Mouse (Mus musculus): ENCODE measurements around the gene Rnf17. TPM values are rescaled to one million over a fixed set of nuclear protein-coding genes. Genes with fewer than 3 reads are reported as not detected.

Gene Rnf17
- not detected for polyA plus RNA-seq (2015; fragmentation: Illumina TruSeq; extraction: RNeasy Lipid Tissue Mini Kit (QIAGEN cat#74804); ENCODE audit: insufficient read depth, low read depth, low replicate concordance)

GRCm38 (mm10) chr14:56402311-56403071 lies at the start of gene Rnf17:
TSS of gene Rnf17 (plus strand) at chr14:56402581.

GRCm38 (mm10) chr14:56364711-56365237 lies 37.6 kb upstream of the Rnf17 start, which contains the start of gene Atp12a:
TSS of gene Atp12a (plus strand) at chr14:56365068.

Other genes starting within 250 kb of the Rnf17 start
- gene Gzmg, start 243.0 kb upstream of the Rnf17 start, polyA plus RNA-seq (2015; fragmentation: Illumina TruSeq; extraction: RNeasy Lipid Tissue Mini Kit (QIAGEN cat#74804); ENCODE audit: insufficient read depth, low read depth, low replicate concordance) = not detected
- gene Gzmn, start 228.0 kb upstream of the Rnf17 start, polyA plus RNA-seq (2015; fragmentation: Illumina TruSeq; extraction: RNeasy Lipid Tissue Mini Kit (QIAGEN cat#74804); ENCODE audit: insufficient read depth, low read depth, low replicate concordance) = not detected
- gene Gzmf, start 191.2 kb upstream of the Rnf17 start, polyA plus RNA-seq (2015; fragmentation: Illumina TruSeq; extraction: RNeasy Lipid Tissue Mini Kit (QIAGEN cat#74804); ENCODE audit: insufficient read depth, low read depth, low replicate concordance) = not detected
- gene Gzmc, start 167.9 kb upstream of the Rnf17 start, polyA plus RNA-seq (2015; fragmentation: Illumina TruSeq; extraction: RNeasy Lipid Tissue Mini Kit (QIAGEN cat#74804); ENCODE audit: insufficient read depth, low read depth, low replicate concordance) = not detected
- not detected for gene Gzmb, start 140.3 kb upstream of the Rnf17 start, polyA plus RNA-seq (2015; fragmentation: Illumina TruSeq; extraction: RNeasy Lipid Tissue Mini Kit (QIAGEN cat#74804); ENCODE audit: insufficient read depth, low read depth, low replicate concordance)
- gene Atp12a, start 37.5 kb upstream of the Rnf17 start, polyA plus RNA-seq (2015; fragmentation: Illumina TruSeq; extraction: RNeasy Lipid Tissue Mini Kit (QIAGEN cat#74804); ENCODE audit: insufficient read depth, low read depth, low replicate concordance) = not detected
- 2.7 TPM for gene Cenpj, start 172.8 kb downstream of the Rnf17 start, polyA plus RNA-seq (2015; fragmentation: Illumina TruSeq; extraction: RNeasy Lipid Tissue Mini Kit (QIAGEN cat#74804); ENCODE audit: insufficient read depth, low read depth, low replicate concordance)
- 7.6 TPM for gene Parp4, start 173.0 kb downstream of the Rnf17 start, polyA plus RNA-seq (2015; fragmentation: Illumina TruSeq; extraction: RNeasy Lipid Tissue Mini Kit (QIAGEN cat#74804); ENCODE audit: insufficient read depth, low read depth, low replicate concordance)

All from pancreas, adult 10 weeks (tissue).